In the genomic region with DNA sequence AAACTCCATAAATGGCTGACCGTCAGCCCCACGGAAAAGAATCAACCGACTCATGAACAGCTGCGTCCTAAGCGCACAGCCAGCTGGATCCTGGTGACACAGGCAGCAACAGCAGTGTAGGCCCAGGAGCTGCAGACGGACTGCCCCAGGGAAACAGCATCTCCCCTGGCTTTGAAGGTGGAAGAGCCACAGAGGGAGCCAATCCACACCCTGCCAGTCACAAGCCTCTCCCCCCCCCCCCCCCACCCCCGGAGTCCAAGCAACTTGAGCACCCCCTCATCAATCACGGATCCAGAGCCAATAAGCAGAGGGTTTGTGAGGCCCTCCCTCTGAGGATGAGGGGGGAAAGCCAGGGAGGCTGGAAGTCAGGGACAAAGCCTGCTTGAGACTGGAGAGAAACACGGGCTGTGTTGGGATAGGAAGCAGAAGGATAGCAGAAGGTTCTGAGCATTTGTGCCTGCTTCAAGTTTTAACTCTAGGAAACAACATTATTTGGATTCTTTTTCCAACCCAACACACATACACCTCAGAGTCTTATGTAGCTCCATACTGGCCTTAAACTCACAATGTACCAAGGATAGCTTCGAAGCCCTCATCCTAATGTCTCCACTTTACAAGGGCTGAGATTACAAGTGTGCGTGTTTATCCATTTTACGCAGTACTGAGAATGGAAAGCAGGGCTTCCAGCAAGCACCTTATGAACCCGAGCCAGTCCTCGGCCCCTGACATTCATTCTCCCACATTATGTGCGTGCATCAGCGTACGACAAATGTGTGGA, we compare ENCODE assay signal across 10 mouse cellular contexts. TPM values are rescaled to one million over a fixed set of nuclear protein-coding genes. Genes with fewer than 3 reads are reported as not detected.
DNase-seq lines count a peak whose midpoint lies in the region; ATAC-seq and TF ChIP-seq lines count a peak whose summit lies in the region.
"Had no signal": no experiment of that assay in that cellular context is flagged by ENCODE, and none has a peak within 500 bp of the region (broad histone marks: within the 10 kb centered on the region; RNA-seq: fewer than 3 reads in every experiment).

No protein-coding gene starts in this region.

- no peak overlapping the region for H3K4me3 ChIP-seq in lung, embryonic 14.5 days (ENCODE audit: low read depth, low read length)
- H3K4me3 ChIP-seq in heart, adult 2 months = no peak overlapping the region
- H3K4me3 ChIP-seq in limb, embryonic 13.5 days = no peak overlapping the region

- TF ChIP-seq POLR2A in heart, adult 2 months (IDR thresholded peaks at IDR 0.05; ENCODE audit: insufficient read depth, low read depth, low read length) = 0 out of 2 replicates have a peak, but pooled peaks have one; percentile 22

- no peak overlapping the region for H3K27ac ChIP-seq in lung, embryonic 14.5 days (ENCODE audit: low read depth)
- H3K27ac ChIP-seq in heart, adult 2 months = no peak overlapping the region
- H3K27ac ChIP-seq in limb, embryonic 13.5 days = no peak overlapping the region
- H3K27ac ChIP-seq: macrophage had no signal

- H3K79me2 ChIP-seq in heart, adult 2 months (replicated peaks; ENCODE audit: control insufficient read depth, insufficient read depth, low read length) = no peaks in the 10 kb centered on the region

- H3K27me3 ChIP-seq in lung, embryonic 14.5 days (ENCODE audit: insufficient read depth, low read length) = no peaks in the 10 kb centered on the region
- H3K27me3 ChIP-seq in heart, adult 2 months (ENCODE audit: control insufficient read depth, insufficient read depth, low read length) = no peaks in the 10 kb centered on the region
- H3K27me3 ChIP-seq in limb, embryonic 13.5 days = no peaks in the 10 kb centered on the region

- no peak for TF ChIP-seq CTCF in lung, embryonic 14.5 days (IDR thresholded peaks at IDR 0.05; ENCODE audit: low read depth)
- no peak for TF ChIP-seq CTCF in heart, adult 2 months (IDR thresholded peaks at IDR 0.05)

- intact Hi-C loops in heart, adult 2 months (cut with DNase I) = no loop called here
- intact Hi-C loops in left cerebral cortex, postnatal 14 days (cut with DNase I) = no loop called here

- no peak for TF ChIP-seq EP300 in heart, adult 2 months (IDR thresholded peaks at IDR 0.05; ENCODE audit: insufficient read depth, low read depth, low read length)

- H3K36me3 ChIP-seq in lung, embryonic 14.5 days (ENCODE audit: insufficient read depth) = no peaks in the 10 kb centered on the region
- H3K36me3 ChIP-seq in heart, adult 2 months (ENCODE audit: control insufficient read depth, insufficient read depth, low read length) = no peaks in the 10 kb centered on the region
- H3K36me3 ChIP-seq in limb, embryonic 13.5 days = no peaks in the 10 kb centered on the region

- no peak overlapping the region for H3K4me2 ChIP-seq in lung, embryonic 14.5 days
- H3K4me2 ChIP-seq in limb, embryonic 13.5 days (replicated peaks) = peak overlapping the region; percentile 36

- H3K9me3 ChIP-seq in lung, embryonic 14.5 days (ENCODE audit: low read depth, low read length) = no peaks in the 10 kb centered on the region
- no peaks in the 10 kb centered on the region for H3K9me3 ChIP-seq in limb, embryonic 13.5 days

- no peaks in the 10 kb centered on the region for H3K4me1 ChIP-seq in lung, embryonic 14.5 days (ENCODE audit: insufficient read depth)
- no peaks in the 10 kb centered on the region for H3K4me1 ChIP-seq in heart, adult 2 months (ENCODE audit: control insufficient read depth, insufficient read depth, low read length)
- H3K4me1 ChIP-seq in limb, embryonic 13.5 days = peaks cover 14% of the 10 kb centered on the region

- peak; percentile 68 for ATAC-seq in lung, embryonic 14.5 days (ENCODE audit: insufficient read depth)
- peak; percentile 92 for ATAC-seq in limb, embryonic 13.5 days (ENCODE audit: low FRiP score, low read depth)
- ATAC-seq: intestine, embryonic 16.5 days had no signal

- WGBS in lung, embryonic 14.5 days = 47% methylated on average over 17 of the region's 17 CpGs
- WGBS in heart, adult 2 months = 67% methylated on average over 17 of the region's 17 CpGs
- 42% methylated on average over 17 of the region's 17 CpGs for WGBS in limb, embryonic 13.5 days

- H3K9ac ChIP-seq in lung, embryonic 14.5 days = no peak overlapping the region
- no peak overlapping the region for H3K9ac ChIP-seq in heart, adult 2 months (ENCODE audit: low read depth, low read length)
- H3K9ac ChIP-seq in limb, embryonic 13.5 days = no peak overlapping the region; the same call in 1 of the 2 replicates

- DNase-seq in lung, embryonic 14.5 days = peak; percentile 42
- DNase-seq in lung, postnatal 36 days = no peak
- DNase-seq in heart, adult 2 months = peak; percentile 46 to 52
- DNase-seq in yolk sac, embryonic 10.5 days (ENCODE audit: low spot score) = peak; percentile 24
- DNase-seq in thymus, adult 18-20 months = no peak
- DNase-seq in lung, adult 18-20 months = no peak
- no peak for DNase-seq in left cerebral cortex, postnatal 14 days (ENCODE audit: low spot score in 2 of 2)

RNA-seq across cellular contexts. Expression of a gene that starts 46.8 kb away (rescaled TPM):
- polyA plus RNA-seq in lung, embryonic 14.5 days (2014; fragmentation: Nextera tagmentation; extraction: Ambion mirVana) = not detected in 2 replicates
- total RNA-seq in heart, adult 2 months (2021) = not detected
- polyA plus RNA-seq in heart, adult 2 months (2012; rRNA removed) = 0.23 TPM in 1 of 2 replicates, not detected in the other
- 0.13 and 0.24 TPM in 2 replicates for polyA plus RNA-seq in limb, embryonic 13.5 days (2015; fragmentation: Nextera tagmentation; extraction: Ambion mirVana)
- total RNA-seq in left cerebral cortex, postnatal 14 days (2021) = under 1 TPM; 0.15 to 0.42 TPM
- polyA plus RNA-seq: intestine, embryonic 16.5 days; macrophage had no signal

Comparison
In these comparisons a context has a peak if more than half of its experiments do, and no peak if none do; other contexts are left out.
1. DNase-seq: peak in lung, embryonic 14.5 days (single experiment), heart, adult 2 months (2 of 2) and yolk sac, embryonic 10.5 days (single experiment); none in lung, postnatal 36 days (single experiment), thymus, adult 18-20 months (0 of 2), lung, adult 18-20 months (0 of 2) and left cerebral cortex, postnatal 14 days (0 of 2).